Mouse (Mus musculus) spleen, adult 12 weeks (tissue): ENCODE data around the gene Sgce.
"Not testable (repeated sequence)": the region's sequence is repeated elsewhere in the genome, so short reads cannot be mapped to it uniquely, and the experiment has no call there.

Experiments
- DNase-seq: peaks from one replicate; pipeline ENCODE4 v3.0.0; 2022; ENCODE audit warnings: low spot score

The Sgce gene

GRCm38 (mm10) chr6:4746696-4747439 lies at the start of gene Sgce, which contains the start of gene Peg10:
TSS of gene Sgce (minus strand) at chr6:4747207.
TSS of gene Peg10 (plus strand) at chr6:4747306.
- DNase-seq, result no peak

GRCm38 (mm10) chr6:4796281-4796680 lies 49.3 kb upstream of the Sgce start:
- no peak for DNase-seq

GRCm38 (mm10) chr6:4762252-4762651 lies 15.2 kb upstream of the Sgce start:
- no peak for DNase-seq

DNA sequence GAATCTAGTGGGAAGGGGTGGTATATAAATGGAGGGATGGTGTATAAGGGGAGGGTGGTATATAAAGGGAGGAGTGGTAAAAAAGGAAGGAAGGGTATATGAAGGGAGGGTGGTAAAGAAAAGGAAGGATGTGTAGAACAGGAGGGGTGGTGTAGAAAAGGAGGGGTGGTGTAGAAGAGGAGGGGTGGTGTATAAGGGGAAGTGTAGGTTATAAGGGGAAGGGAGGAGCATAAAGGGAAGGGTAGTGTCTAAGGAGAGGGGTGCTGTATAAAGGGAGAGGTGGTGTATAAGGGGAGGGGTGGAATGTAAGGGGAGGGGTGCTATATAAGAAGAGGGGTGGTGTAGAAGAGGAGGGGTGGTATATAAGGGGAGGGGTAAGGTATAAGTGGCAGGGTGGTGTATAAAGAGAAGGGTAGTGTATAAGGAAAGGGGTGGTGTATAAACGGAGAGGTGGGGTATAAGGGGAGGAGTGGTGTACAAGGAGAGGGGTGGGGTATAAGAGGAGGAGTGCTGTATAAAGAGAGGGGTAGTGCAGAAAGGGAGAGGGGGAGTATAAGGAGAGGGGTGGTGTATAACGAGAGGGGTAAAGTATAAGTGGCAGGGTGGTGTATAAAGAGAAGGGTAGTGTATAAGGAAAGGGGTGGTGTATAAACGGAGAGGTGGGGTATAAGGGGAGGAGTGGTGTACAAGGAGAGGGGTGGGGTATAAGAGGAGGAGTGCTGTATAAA lies 14.6 kb upstream of the Sgce start:
- not testable (repeated sequence) for DNase-seq

GRCm38 (mm10) chr6:4754886-4755285 lies 7.9 kb upstream of the Sgce start:
- no peak for DNase-seq

- DNase-seq, result no peak
Measured at GRCm38 (mm10) chr6:4754286-4754685, 7.3 kb upstream of the Sgce start.

DNA sequence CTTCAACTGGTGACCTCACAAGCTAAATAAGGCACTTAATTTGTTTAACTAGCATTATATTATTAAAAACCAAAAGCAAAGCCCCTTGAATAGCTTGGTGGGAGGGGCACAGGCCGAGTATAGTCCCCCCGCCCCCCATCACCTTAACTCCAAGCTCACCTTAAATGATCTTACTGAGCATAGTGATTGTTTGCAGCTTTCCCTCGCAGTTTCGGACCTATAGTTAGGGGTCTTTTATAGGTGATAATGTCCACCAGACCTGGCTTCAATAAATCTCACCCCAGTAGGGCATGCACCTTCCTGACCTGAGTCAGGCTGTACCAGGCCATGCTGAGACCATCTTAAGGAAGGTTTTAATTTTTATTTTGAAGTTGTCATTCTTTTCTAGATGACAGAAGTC lies 4.3 kb upstream of the Sgce start:
- DNase-seq, result no peak

- DNase-seq, result peak; percentile 83
Measured at GRCm38 (mm10) chr6:4749091-4749490, 2.1 kb upstream of the Sgce start.

GRCm38 (mm10) chr6:4748506-4748961 lies 1.5 kb upstream of the Sgce start:
- DNase-seq, result no peak

DNA sequence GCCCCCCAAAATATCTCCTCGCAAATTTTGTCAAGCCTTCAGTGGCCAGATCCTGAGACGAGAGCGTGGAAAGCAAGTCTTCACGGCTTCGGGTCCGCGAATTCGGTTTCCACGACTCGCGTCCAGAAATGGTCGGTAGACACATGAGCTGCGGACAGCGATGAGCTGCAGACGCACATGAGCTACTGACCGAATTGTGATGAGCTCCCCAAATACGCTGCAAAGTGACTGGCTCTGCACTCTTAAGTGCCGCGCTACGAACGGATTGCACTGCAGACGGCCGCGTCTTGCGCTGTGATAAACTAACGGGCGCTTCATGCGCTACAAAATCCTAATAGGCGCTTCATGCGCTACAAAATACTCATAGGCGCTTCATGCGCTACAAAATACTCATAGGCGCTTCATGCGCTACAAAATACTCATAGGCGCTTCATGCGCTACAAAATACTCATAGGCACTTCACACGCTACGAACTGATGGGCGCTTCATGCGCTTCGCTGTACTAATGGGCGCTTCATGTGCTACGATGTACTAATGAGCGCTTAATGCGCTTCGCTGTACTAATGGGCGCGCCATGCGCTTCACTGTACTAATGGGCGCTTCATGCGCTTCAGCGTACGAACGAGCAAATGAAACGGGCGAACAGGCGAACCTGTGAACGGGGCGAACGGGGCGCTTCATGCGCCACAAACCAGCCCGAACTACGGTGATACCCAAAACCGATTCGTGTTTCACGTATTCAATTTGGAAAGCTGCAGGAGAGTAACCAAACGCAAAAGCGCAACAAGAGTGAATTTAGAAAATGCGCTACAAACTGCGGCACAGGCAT lies 884 bp upstream of the Sgce start:
- peak; percentile 18 for DNase-seq

DNA sequence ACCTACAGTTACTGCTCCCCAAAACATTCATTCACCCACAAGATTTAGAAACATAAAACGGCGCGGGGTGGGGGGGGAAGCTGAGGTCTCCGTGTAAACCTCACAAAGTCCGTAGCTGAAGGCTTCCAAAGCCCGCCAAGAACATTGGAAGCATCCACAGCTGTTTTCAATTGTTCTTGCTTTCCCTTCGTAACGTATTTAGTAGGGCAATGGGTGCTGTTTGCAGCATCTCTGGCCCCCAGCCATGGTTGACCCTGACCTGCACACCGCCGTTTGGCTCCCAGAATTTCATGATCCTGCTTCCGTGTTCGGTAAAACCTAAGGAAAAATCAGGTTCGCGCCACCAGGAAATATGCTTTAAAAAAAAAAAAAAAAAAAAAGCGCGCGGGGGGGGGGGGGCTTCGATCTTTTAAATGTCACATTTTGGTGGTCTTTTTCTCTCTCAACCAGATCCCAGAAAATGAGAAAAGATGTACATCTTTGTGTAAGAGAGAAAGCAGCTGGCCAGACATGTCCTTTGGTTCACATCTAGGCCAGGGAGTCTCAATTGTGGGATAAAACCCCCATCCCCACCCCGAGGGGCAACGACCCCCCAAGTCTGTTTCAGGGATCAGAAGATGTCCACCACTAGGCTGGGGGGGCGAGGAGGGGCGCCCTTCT lies 841 bp downstream of the Sgce start:
- no peak for DNase-seq

DNA sequence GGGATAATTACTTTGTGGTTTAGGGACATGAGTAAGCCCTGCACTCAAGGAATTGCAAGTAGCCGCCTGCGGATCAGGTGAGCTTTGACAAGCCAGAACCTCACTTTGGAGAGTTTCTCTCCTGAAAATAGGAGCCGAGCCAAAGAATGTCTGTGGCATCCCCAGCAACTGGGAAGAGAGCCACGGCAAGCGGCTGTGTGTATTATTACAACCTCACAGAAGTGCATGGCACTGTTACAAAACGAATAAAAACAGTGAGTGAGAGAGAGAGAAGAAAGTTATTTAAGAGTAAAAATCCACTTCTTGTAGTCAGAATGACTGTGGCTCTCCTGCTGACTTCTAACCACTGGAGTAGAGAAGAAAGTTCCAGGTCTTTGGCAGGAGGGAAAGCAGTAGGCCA lies 6.5 kb downstream of the Sgce start:
- no peak for DNase-seq

- no peak for DNase-seq
Measured at GRCm38 (mm10) chr6:4739522-4740355, 7.3 kb downstream of the Sgce start.

GRCm38 (mm10) chr6:4738717-4739116 lies 8.3 kb downstream of the Sgce start:
- DNase-seq, result no peak

DNA sequence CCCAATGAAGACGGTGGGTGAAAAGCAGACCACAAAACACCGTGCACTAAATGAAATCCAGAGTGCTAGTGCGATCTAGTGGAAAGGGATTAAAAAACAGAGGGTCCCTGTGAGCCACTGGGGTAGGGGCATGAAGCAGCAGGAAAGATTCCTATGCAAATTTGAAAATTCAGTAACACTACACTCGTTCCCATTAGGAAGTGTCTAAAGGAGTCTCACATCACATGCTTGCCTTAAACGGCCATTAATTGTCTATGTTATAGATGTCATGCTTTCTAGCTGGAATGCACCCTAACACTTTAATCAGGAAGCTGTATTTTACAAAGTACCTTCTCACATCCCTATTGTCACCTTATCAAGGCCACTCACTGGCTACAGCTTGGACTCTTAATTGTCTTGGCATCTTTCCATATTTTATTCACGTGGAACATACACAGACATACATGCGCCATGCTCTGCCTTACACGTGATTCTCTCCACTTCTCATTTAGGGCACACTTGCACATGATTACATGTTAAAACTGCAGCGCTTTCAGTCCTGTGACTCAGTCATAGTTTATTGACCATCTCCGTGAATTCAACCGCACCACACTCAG lies 8.9 kb downstream of the Sgce start:
- no peak for DNase-seq

- no peak for DNase-seq
Measured at GRCm38 (mm10) chr6:4736372-4736771, 10.6 kb downstream of the Sgce start.

DNA sequence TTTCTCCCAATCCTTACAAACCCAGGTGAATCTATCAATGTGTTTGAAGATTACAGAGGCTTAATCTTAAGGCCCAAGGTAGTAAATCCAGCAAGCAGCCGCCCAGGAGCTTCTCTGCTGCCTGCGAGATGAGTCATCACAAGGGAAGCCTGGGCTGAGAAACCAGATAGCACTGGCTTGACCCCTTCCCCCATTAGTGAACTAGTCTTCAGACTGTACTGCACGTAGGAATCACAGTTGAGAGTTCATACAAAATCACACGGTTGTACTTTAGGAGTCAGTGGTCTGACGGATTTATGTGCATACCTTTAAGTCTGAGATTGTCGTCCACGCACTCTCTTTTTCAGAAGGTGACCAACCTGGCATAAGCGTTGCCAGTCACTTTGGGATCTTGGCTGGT lies 13.8 kb downstream of the Sgce start:
- DNase-seq, result no peak

DNA sequence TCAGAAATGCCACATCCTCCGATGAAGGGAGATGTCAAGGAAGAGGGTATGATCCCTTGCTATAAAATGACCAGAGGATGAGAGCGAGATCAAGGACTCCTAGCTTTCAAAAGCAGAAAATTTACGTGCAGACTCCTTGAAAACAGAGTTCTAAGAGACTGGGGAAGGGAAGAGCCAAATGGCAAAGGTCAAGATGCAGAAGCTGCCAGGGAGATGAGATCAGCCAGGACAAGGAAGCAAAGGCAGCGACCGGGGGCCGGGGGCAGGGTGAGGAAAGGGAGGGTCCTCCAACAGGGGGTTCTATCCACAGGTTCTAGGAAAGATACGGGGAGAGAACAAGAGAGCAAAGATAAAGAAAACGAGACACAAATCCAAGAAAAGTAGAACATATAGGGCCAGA lies 15.3 kb downstream of the Sgce start:
- no peak for DNase-seq

DNA sequence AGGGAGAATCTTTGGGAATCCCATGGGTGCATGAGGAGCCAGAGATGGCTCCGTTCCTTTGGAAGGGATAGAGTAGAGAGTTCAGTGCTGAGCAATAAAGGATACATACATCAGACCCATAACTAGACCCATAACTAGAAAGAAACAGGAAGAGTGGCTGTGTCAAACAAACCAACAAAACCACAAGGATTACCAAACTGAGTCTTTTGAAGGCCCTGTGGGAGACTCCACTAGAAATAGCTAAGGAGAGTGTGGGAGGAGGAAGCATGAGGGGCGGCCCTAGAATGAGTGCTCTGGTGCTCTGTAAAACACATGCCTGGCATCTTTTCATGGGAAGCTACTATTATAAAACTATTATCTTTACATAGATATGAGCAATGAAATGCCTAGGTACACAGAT lies 18.7 kb downstream of the Sgce start:
- DNase-seq, result no peak

DNA sequence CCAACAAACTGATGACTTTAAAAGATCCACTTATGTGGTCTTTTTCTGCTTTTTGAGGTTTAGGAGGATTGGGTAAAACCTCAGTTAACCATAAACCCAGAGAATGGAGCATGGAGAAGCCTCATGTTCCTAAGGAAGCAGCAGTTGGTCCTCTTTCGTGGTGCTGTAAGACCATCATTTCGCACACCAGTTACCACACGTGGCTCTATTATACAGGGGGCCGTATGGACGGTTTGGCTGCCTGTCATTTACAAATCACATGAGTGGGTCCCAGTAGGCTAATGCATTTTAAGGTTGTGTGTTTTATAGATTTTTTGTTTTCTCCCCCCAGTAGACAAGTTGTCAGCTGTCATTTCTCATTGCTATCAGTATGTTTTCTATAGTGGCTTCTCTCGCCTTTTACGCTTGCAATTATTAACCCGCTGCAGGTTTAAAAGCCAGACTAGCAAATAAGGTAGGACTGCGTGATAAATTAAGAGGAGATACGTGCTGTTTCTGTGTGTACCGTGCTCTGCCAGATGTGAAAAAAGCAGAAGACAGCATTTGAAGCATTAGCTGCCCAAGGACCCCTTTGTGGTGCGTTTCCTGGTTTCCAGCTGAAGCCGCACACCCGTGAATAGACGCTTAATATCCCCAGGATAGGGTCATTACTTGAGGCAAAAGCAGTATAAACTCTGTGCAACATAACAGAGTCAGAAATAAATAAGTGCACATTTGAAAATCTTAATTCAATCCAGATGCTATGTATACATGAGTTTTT lies 22.8 kb downstream of the Sgce start:
- no peak for DNase-seq
